Mouse (Mus musculus) C2C12 (cell line): ENCODE measurements around the gene Chga.

Source experiments
- CEBPB ChIP-seq: IDR thresholded peaks from one replicate; pipeline ENCODE4 v1.6.1; 2011; ENCODE audit warnings: low read depth, mild to moderate bottlenecking, control low read depth, moderate library complexity
- CTCF ChIP-seq: IDR thresholded peaks from one replicate; pipeline ENCODE4 v1.5.1; 2011; ENCODE audit not compliant: control insufficient read depth, insufficient read depth, insufficient read length
- MAX ChIP-seq: IDR thresholded peaks from one replicate; pipeline ENCODE4 v1.6.1; 2011; ENCODE audit warnings: mild to moderate bottlenecking, control low read depth
- MYOD1 ChIP-seq: IDR thresholded peaks from one replicate; pipeline ENCODE4 v1.6.1; 2011; ENCODE audit warnings: low read depth; ENCODE audit not compliant: control insufficient read depth, insufficient read length
- MYOG ChIP-seq: IDR thresholded peaks from one replicate; pipeline ENCODE4 v1.6.1; 2011; ENCODE audit not compliant: control insufficient read depth, insufficient read length; ENCODE audit errors: extremely low read depth
- USF1 ChIP-seq: IDR thresholded peaks from one replicate; pipeline ENCODE4 v1.6.1; 2011; ENCODE audit warnings: low read depth, mild to moderate bottlenecking, control low read depth, moderate library complexity

GRCm38 (mm10) chr12:102514751-102515150 is 40.0 kb upstream of the Chga start:
- TF ChIP-seq CTCF (no peak), CEBPB (no peak), USF1 (no peak), MYOG (no peak), MYOD1 (no peak), MAX (no peak)
